Mouse (Mus musculus) gastrocnemius, adult 2 months (tissue): ENCODE data around the gene Dqx1. TPM values are rescaled to one million over a fixed set of nuclear protein-coding genes. Genes with fewer than 3 reads are reported as not detected.

ENCODE experiments used
- DNase-seq: peaks from one replicate; pipeline ENCODE4 v3.0.0; 2022
- H3K27ac ChIP-seq: fragments of 200-600 bp; 2 replicates; pipeline ENCODE4 v1.8.1; 2022; ENCODE audit warnings: mild to moderate bottlenecking
- H3K4me3 ChIP-seq: fragments of 200-600 bp; 2 replicates; pipeline ENCODE4 v1.8.1; 2022; ENCODE audit warnings: mild to moderate bottlenecking, moderate library complexity
- CTCF ChIP-seq: fragments of 200-600 bp; IDR thresholded peaks from 2 replicates; pipeline ENCODE4 v1.8.1; 2022; ENCODE audit warnings: antibody characterized with exemption, mild to moderate bottlenecking, moderate library complexity
- intact Hi-C: fragments of 180-260 bp; cut with DNase I; formaldehyde crosslinking; loops from one replicate; pipeline ENCODE4 v1.15.1; 2025
- total RNA-seq, 2 experiments: library from RNA; stranded (reverse); gene quantifications; 2 replicates each; pipeline ENCODE4 v1.2.3; 2021

Gene Dqx1
- total RNA-seq, 2 experiments from 2014 or later: 0.20 to 1.1 TPM

DNA sequence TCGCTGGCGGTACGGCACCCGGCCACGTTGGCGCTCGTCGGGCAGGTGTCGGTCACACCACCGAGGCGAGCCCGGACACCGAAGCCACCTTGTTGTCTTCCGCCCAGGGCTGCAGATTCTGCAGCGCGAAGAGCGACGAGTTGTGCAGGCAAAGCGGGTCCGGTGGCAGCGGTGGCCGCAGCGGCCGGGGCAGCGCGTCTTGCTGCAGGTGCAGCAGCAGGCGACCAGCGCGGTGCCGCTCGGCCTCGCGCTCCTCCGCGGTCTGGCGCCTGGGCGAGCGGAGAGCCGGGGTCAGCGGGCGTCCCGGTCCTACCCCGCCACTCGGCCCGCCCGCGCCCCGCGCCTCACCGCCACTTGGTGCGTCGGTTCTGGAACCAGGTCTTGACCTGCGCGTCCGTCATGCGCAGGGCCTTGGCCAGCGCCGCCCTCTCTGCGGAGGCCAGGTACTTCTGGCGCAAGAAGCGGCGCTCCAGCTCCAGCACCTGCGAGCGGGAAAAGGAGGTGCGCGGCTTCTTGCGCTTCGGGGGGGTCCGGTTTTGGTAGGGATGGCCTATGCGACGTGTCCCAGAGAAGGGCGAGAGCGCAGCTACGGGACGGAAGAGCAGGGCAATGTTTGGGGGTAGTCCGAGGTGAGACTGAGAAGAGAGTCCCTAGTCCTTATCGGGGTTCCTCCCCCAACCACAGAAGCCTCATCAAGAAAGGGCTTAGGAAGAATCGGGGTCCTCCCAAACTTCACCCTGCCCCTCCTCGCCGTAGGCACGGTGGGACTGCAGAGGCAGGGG is 11.3 kb downstream of the Dqx1 start:
- no peak for TF ChIP-seq CTCF
- intact Hi-C loops: no loop called here
- Histone ChIP-seq H3K4me3 (peak overlapping the region; percentile 58), H3K27ac (no peak overlapping the region)
- DNase-seq: no peak

DNA sequence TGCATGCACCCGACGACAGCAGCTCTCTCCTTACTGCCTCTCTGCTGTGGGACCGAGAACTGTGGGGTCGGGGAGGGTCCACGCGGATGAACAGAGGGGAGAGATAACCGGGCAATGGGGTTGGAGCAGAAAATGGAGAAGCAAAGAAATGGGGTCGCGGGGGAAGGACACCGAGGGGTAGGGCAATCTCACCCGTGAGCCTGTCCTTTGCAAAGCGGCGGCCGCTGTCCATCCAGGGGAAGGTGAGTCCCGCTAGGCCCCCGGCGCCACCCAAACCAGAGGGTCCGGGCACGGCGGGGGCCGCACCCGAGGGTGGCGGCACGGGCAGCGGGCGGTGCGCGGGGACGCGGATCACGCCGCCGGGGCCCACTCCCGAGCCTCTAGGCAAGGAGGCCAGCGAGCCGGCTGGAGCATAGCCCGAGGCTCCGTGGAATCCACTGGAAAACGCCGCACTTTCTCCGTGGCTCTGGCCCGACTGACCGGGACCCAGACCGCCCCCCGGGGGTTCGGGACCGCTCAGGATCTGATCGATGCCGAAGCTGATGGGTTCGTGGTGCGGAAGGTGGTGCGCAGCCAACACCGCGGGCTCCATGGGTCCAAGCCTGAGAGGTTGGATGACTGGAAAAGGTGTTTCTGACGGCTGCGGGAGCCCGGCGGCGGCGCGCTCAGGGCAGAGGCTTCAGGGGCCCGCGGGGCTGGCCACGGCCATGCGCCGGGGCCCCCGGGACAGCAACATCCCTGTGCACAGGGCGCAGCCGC is 12.0 kb downstream of the Dqx1 start:
- Histone ChIP-seq H3K27ac (no peak overlapping the region), H3K4me3 (peak overlapping the region; percentile 47)
- intact Hi-C loops: no loop called here
- DNase-seq: no peak
- TF ChIP-seq CTCF: no peak

DNA sequence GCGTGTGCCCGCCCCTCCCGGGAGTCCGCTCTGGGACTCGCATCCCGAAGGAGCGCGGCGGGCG is 12.4 kb downstream of the Dqx1 start, which contains the start of gene Tlx2:
Gene Tlx2, minus strand, starts transcription at position 47 of the 64 bp plus-strand sequence.
- no peak for DNase-seq
- no peak for TF ChIP-seq CTCF
- H3K4me3 ChIP-seq: peak within 1 kb of the TSS; percentile 58
- intact Hi-C loops: no loop called here
- no peak within 1 kb of the TSS for H3K27ac ChIP-seq

DNA sequence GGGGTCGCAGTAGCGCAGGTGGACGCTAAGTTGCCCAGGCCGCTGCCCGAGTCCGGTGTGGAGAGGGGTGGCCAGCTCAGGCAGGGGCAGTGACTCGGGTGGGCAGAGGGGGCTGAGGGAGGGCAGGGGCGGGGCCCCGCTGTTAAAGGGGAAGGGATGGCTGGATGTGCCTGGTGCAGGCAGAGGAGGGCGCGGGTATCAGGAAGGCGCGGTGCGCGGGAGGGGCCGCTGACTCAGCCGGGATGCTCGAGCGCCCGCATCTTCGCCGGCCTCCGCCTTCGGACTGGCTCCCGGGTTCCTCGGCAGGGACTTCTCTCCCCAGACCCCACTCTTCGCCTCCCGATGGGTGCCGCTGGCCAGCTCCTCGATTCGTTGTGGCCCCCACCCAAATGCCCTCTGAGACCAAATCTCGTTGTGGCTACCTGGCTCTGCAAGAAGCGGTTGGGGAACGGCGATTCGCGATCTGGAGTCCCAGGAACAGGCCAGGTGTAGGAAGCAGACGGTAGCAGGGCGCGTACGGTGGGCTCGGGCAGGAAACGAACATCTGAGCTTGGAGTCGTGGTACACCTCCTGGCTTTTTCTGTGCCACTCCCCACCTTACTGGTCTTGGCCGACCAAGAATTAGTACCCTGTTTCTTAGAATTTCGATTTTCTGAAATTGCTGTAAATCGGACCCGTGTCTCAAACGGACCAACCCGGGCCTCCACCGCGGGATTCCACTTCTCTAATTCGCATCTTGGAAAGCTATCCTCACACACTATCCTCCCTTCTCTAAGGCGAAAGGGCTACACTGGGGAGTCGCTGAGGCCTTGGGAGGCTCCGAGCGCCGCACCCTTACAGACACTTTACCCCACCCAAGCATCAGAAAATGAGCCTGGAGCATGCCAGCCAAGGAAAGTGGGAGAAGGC is 12.9 kb downstream of the Dqx1 start:
- peak overlapping the region; percentile 47 for H3K4me3 ChIP-seq
- no peak for DNase-seq
- no peak overlapping the region for H3K27ac ChIP-seq
- intact Hi-C loops: no loop called here
- no peak for TF ChIP-seq CTCF

DNA sequence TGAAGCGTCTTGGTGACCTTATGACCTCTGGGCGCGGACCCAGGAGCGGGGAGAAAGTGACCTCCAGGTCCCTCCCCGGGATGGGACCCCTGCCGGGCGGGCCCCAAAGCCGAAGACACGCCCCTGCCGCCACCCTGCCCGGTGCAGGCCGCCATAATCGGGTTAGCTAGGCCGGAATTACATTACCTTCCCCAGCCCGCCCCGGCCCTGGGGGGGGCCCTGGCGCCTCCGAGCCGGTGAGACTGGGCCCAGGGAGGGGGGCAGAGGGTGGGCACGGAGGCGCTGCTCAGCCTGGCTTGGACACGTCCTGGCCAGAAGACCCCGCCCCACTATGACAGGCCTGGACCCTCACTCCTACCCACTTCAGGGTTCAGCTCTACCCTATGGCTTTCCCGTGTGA is 13.6 kb downstream of the Dqx1 start:
- TF ChIP-seq CTCF: no peak
- H3K27ac ChIP-seq: no peak overlapping the region
- DNase-seq: no peak
- intact Hi-C loops: no loop called here
- H3K4me3 ChIP-seq: no peak overlapping the region

DNA sequence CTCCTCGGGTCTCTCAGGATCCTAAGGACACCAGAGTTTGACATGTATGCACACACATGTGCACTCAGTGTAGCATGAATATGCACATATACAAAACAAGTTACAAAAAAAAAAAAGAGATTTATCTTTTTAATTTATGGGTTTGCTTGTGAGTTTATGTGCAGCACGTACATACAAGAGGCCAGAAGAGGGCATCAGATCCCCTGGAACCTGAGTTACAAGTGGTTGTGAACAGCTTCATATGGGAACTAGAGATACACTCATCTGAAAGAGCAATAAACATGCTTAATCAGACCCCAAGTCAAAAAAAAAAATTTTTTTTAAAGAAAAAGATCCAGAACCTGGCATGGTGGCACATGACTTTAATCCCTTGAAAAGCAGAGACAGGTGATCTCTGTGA is 17.3 kb downstream of the Dqx1 start:
- Histone ChIP-seq H3K27ac (no peak overlapping the region), H3K4me3 (no peak overlapping the region)
- DNase-seq: no peak
- intact Hi-C loops: no loop called here
- peak; percentile 17; the same call in 1 of the 2 replicates for TF ChIP-seq CTCF

DNA sequence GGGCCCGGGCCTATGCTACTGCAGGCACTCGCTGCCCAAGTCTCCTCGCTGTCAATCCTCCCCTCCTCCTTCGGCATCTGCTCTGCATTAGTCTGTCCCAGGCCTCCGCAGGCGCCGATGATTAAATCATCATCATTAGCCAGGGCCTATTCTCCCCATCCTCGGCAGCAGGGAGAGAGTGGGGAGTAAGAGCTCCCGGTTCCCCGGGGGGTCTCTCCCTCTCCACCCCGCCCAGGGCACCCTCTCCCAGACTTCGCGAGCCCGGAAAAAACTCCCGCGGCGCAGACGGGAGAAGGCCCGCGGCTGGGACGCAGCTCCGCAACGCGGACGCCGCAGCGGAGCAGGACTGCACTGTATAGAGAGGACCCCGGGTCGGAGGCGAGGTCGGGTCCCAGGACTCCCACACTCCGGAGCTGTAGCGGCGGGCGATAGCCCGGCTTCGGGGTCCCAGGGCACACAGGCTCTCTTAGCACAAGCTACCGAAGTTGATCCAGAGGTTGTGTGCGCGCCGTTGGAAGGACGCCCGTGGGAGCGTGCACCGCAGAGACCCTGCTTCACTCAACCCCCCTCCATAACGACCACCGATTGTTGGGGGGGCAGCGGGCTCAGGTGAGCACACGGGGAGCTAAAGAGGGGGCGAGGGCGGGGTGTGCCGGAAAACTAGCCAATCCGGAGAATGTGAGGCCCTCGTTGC is 20.1 kb downstream of the Dqx1 start, which contains the start of gene Pcgf1:
Gene Pcgf1, plus strand, starts transcription at position 240 of the 694 bp plus-strand sequence.
- Histone ChIP-seq H3K4me3 (peak within 1 kb of the TSS; percentile 88), H3K27ac (peak within 1 kb of the TSS; percentile 99)
- no peak for DNase-seq
- intact Hi-C loops: loop anchor here (1.0 to 2.0 kb wide), 2 partner anchors 23 to 80 kb away; partner anchors contain the start of genes Aup1 and Htra2
- no peak for TF ChIP-seq CTCF

DNA sequence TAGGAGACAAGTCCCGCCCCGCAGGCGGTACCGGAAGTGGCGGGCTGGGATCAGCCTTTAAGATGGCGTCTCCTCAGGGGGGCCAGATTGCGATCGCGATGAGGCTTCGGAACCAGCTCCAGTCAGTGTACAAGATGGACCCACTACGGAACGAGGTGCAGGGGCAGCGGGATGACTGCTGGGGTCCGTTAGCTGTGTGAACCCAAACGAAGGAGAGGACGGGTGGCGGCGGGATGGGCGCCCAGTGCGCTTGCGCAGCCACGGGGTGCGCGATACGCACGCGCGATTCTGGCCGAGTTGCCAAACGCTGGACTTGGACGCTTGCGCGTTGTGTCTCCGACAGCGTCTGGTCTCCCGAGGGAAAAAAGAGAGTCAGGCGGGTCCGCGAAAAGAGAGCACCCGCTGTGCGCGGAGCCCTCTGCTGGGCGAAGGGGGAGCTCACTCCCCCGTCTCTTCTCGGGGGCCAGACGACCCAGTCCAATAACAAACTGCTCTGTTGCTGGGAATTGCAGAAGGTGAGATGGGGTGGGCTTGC is 20.7 kb downstream of the Dqx1 start:
- peak; percentile 72 for TF ChIP-seq CTCF
- intact Hi-C loops: loop anchor here (1.0 kb wide), 1 partner anchor 81 kb away; no protein-coding TSS in a partner anchor
- peak; percentile 100 for DNase-seq

DNA sequence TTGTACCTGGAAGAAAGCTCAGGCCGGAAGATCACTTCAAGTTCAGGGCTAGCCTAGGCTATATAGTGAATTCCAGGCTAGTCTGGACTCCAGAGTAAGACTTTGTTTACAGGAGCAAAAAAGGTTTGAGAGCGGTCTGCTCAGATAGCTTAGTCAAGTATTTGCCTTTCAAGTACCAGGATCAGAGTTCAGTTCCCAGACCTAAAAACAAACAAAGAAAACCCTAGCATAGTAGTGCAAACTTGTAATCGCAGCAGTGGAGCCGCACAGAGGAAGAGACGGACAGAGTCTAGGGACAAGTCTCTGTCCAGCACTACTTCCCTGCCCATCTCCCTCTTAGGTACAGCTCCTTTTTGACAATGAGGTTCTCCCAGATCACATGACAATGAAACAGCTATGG is 22.6 kb downstream of the Dqx1 start:
- no peak overlapping the region for H3K27ac ChIP-seq
- no peak overlapping the region for H3K4me3 ChIP-seq
- no peak for TF ChIP-seq CTCF
- intact Hi-C loops: no loop called here
- no peak for DNase-seq

More for the DNA sequence above, 20.7 kb downstream of the Dqx1 start:
- peak overlapping the region; percentile 99 for H3K27ac ChIP-seq
- H3K4me3 ChIP-seq: peak overlapping the region; percentile 88

DNA sequence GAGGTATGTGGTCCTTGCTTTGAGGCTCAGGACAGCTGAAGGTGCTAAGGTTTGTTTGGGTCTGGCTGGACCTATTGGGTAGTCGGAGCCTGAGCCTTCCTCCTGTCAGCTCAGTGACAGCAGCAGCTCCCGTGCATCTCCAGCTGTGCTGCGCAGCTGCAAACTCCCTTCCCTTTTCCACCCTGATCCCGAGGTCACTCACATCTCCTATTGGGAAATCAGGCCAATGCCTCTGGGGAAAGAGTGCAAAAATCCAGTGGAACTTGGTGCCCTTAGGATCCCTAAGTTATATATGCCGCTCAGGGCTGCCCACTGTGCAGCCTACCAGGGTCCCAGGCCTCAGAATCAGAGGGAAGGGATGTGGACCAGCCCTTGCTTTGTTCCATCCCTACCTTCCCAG is 25.9 kb downstream of the Dqx1 start:
- no peak for DNase-seq
- H3K4me3 ChIP-seq: no peak overlapping the region
- intact Hi-C loops: no loop called here
- TF ChIP-seq CTCF: no peak
- no peak overlapping the region for H3K27ac ChIP-seq

DNA sequence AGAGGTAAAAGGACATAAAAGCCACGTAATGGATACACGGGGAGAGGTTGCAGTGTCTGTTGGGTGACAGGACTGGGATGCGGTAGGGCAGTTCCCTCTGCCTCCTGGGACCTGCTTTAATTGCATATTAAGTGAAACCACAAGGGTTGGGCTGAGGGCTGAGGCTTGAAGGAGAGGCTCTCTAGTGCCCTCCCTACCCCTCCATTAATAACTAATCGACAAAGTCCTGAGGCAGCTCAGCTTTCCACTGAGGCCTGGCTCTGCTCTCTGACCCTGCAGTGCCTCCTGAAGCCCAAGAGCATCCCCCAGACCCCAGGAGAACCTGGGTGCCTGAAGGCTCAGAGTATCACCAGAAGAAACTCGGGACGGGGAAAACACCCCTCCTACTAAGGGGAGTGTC is 26.8 kb downstream of the Dqx1 start:
- intact Hi-C loops: no loop called here
- no peak for DNase-seq
- H3K4me3 ChIP-seq: no peak overlapping the region
- H3K27ac ChIP-seq: no peak overlapping the region
- TF ChIP-seq CTCF: no peak
